Mouse (Mus musculus): ENCODE data around the gene Baz2b. TPM values are rescaled to one million over a fixed set of nuclear protein-coding genes. Genes with fewer than 3 reads are reported as not detected.

Gene Baz2b
- total RNA-seq, 2 experiments from 2014 or later = 59.6 to 61.7 TPM

- DNase-seq (ENCODE audit: low spot score in 2 of 2) = no peak
Measured at GRCm38 (mm10) chr2:60054808-60055535, 154.7 kb downstream of the Baz2b start.

GRCm38 (mm10) chr2:60053222-60054010, 156.2 kb downstream of the Baz2b start:
- DNase-seq (ENCODE audit: low spot score in 2 of 2) = no peak

GRCm38 (mm10) chr2:60050667-60051460, 158.8 kb downstream of the Baz2b start:
- DNase-seq (ENCODE audit: low spot score in 2 of 2) = no peak

DNA sequence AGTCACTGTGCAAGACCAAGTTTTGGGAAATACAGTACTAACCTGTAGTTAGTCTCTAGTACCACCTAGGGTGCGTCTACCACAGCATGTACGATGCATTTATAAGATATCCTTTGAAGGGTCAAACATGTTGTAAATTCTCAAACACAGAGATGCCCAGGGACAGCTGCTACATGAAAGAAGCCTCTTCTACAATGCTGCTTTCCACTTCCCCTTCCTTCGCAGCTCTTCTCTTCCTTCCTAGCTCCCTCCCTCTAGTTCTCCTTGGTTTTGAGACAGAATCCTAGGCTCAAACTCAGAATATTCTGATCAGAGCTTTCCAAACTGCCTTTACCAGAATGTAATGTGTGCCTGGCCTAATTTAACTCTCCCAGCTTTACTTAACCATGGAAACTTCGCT, 159.8 kb downstream of the Baz2b start:
- DNase-seq (ENCODE audit: low spot score in 2 of 2) = no peak

GRCm38 (mm10) chr2:60049351-60049750, 160.3 kb downstream of the Baz2b start:
- no peak for DNase-seq (ENCODE audit: low spot score in 2 of 2)

DNA sequence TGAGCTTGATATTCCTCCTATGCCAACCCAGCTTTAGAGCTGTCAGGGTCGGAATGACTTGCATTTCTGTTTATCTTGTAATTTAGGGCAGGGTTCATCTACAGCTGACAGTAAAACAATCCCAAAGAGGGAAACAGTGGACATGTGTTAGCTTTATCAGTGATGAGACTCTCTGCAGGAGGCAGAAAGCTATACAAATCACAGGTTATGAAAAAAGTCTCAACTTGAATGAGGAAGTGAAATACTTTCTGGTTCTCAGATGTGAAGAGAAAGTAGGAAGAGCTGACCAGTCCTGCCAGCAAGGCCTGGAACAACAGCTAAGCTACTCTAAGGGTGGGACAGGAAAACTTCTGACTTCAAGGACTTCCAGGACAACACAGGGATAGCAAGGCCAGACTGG, 163.6 kb downstream of the Baz2b start:
- DNase-seq (ENCODE audit: low spot score in 2 of 2) = no peak

DNA sequence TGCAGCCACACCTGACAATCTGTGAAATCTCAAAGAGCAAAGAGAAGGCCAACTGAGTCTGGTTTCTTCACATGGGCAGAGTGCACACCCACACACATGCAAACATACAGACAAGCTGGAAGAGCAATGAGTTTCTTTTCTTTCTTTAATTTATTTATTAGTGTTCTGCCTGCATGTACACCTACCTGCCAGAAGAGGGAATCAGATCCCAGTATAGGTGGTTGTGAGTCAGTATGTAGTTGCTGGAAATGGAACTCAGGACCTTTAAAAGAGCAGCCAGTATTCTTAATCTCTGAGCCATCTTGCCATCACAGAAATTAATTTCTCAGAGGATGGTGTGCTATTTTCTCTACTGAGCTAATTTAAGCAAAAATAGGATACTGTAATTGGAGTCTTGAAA, 164.7 kb downstream of the Baz2b start:
- no peak for DNase-seq (ENCODE audit: low spot score in 2 of 2)

- DNase-seq (ENCODE audit: low spot score in 2 of 2) = no peak
Measured at GRCm38 (mm10) chr2:60044540-60044939, 165.1 kb downstream of the Baz2b start.

DNA sequence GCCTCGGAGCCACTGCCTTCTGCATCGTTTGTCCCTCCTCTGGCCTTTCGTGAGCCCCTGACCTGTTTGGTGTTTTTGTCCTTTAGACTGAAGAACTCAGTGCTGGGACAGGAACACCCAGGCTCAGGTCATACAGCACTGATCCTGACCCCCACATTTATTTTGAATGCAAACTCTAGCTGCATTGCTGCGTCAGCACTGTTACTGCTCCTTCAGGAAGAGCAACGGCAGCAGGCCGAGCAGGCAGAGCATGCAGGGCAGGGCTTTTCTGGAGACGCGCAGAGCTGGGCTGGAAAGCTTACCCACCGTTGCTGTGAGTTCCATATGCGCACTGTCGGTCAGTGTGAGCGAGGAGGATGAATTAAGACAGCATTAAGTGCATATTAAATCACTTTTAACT, 166.9 kb downstream of the Baz2b start:
- DNase-seq (ENCODE audit: low spot score in 2 of 2) = no peak

DNA sequence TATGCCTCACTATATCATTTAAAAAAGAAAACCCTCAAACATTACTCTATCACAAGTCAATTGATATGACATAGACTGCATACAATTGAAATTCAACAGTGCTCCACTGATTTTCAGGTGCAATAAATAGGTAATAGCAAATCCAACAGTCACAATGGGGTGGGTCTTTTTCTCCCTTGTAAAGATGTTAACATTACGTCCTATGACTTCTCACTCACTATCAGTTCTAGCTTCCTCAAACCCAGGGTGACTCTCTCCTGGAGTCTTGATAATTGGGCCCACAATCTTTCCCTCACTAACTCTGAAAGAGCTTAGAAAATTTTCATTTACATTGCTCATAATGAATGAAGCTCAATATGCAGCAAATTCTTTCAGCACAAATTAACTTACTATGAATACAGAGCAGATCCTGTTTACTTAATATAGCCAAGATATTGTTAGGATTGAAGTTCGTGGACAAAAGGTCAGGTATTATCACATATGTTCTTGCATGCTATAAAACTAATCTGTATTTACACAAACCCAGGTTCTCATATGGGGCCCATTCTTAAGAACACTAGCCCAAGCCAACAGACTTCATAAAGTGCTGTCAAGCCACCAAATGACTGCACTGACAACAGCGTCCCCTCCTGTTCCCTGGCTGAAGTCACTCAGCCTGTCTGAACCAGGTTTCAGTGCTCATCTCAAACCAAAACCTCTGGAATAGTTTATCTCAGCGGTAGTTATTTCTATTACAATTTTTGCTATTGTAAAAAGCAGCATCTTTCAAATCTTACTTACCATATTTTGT, 168.0 kb downstream of the Baz2b start:
- DNase-seq (ENCODE audit: low spot score in 2 of 2) = no peak

GRCm38 (mm10) chr2:60040162-60040561, 169.5 kb downstream of the Baz2b start:
- DNase-seq (ENCODE audit: low spot score in 2 of 2) = no peak

DNA sequence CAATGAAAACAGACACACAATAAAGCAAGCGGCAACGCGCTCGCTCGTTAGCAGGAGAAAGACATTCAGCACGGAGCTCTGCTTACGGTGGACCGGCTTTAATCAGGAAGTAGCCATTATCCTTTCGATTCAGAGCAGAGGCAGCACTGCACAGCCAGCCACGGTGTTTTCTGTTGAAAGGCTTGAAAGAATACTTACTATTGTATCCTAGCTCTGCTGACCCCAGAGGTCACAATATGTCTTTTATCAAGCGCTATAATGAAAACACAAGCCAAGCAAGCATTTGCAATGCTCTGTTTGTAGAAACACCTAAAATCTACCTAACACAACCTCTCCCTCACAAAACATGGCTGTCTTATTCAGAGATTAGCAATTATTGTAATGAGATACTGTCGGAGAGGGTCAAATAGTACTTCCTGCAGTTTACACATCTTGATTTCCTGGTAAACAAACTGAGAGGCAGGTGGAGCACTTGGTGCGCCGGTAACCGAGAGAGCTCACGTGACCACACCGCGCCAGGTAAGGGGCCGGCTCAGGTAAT, 172.6 kb downstream of the Baz2b start:
- DNase-seq (ENCODE audit: low spot score in 2 of 2) = peak; percentile 34 to 35

DNA sequence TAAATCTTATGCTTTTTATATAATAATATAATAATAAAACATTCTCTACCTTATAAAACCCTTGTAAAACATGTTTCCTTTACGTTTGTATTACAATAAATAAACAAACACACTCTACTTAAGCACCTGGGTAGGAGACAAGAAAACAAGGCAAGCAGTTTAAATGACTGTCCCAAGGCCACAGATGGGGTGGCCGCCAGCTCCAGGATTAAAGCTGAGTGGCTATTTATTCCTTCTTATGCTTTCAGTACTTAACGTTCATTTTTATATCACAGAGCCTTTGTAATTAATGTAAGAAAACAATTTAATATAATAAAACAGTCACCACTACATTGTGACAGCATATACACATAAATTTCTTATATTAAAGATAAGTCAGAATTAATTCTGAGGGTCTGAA, 173.3 kb downstream of the Baz2b start:
- no peak for DNase-seq (ENCODE audit: low spot score in 2 of 2)

GRCm38 (mm10) chr2:60030991-60031390, 178.6 kb downstream of the Baz2b start:
- no peak for DNase-seq (ENCODE audit: low spot score in 2 of 2)

GRCm38 (mm10) chr2:60029020-60029419, 180.6 kb downstream of the Baz2b start:
- no peak for DNase-seq (ENCODE audit: low spot score in 2 of 2)

GRCm38 (mm10) chr2:60027166-60027565, 182.5 kb downstream of the Baz2b start:
- DNase-seq (ENCODE audit: low spot score in 2 of 2) = no peak

- DNase-seq (ENCODE audit: low spot score in 2 of 2) = no peak
Measured at GRCm38 (mm10) chr2:60026554-60026953, 183.1 kb downstream of the Baz2b start.

DNA sequence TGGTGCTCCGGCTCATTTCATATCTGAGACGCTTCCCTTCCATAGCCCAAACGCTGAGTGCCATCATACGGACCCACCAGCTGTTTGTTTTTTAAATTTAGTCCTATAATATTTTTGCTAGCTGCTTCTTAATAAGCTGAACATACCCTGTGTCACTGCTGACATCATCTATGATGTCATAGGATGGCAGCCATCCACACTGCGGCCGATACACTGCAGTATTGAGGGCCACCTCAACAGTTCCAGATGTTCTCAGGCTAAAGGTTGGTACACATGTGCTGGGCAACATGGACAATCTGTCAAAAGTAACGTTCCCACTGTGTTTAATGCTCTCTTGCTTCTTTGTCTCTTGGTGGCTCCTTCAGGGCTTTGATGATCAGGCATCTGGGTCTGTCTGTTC, 185.9 kb downstream of the Baz2b start:
- DNase-seq (ENCODE audit: low spot score in 2 of 2) = no peak

- no peak for DNase-seq (ENCODE audit: low spot score in 2 of 2)
Measured at GRCm38 (mm10) chr2:60021556-60021955, 188.1 kb downstream of the Baz2b start.

GRCm38 (mm10) chr2:60021138-60021537, 188.5 kb downstream of the Baz2b start:
- no peak for DNase-seq (ENCODE audit: low spot score in 2 of 2)
